Mouse (Mus musculus): ENCODE results near the gene Adamts3. TPM values are rescaled to one million over a fixed set of nuclear protein-coding genes. Genes with fewer than 3 reads are reported as not detected.

Gene Adamts3
- 1.5 TPM for polyA plus RNA-seq (2017; shearing (Covaris generic))

GRCm38 (mm10) chr5:89883051-89883907, at the start of gene Adamts3:
Gene Adamts3, minus strand, starts transcription at chr5:89883334.

Measured in naive thymus-derived CD4-positive, alpha-beta T cell, adult 5 months (primary cell).